Mouse (Mus musculus) macrophage (primary cell): Measurements from ENCODE around the gene Cpne6. TPM values are rescaled to one million over a fixed set of nuclear protein-coding genes. Genes with fewer than 3 reads are reported as not detected.

Source experiments
- H3K27ac ChIP-seq: fragments of 350-480 bp; formaldehyde crosslinking; 2 replicates; pipeline ENCODE4 v1.9.0; 2021
- H3K36me3 ChIP-seq: fragments of 350-480 bp; formaldehyde crosslinking; 2 replicates; pipeline ENCODE4 v1.9.0; 2021; ENCODE audit errors: inconsistent target
- H3K4me3 ChIP-seq: fragments of 350-480 bp; formaldehyde crosslinking; 2 replicates; pipeline ENCODE4 v1.9.0; 2021; ENCODE audit errors: inconsistent target
- H3K79me2 ChIP-seq: fragments of 350-480 bp; formaldehyde crosslinking; 2 replicates; pipeline ENCODE4 v1.9.0; 2021; ENCODE audit errors: inconsistent target
- WGBS: methylation state at CpG from one replicate; pipeline ENCODE4 v1.1.7; 2026; ENCODE audit warnings: inconsistent platforms; ENCODE audit not compliant: missing documents; 5-methylcytosine and 5-hydroxymethylcytosine counted together
- polyA plus RNA-seq: library from polyadenylated mRNA; stranded (reverse); fragments of 250-400 nt; gene quantifications from 3 replicates; pipeline ENCODE4 v1.2.4, GENCODE M21; 2018; ENCODE audit warnings: inconsistent platforms
- total RNA-seq, 78 experiments: library from RNA; depleted of rRNA; stranded (reverse); fragments of 250-400 nt; gene quantifications; 1 replicate in 9 of 78; 2 replicates in 24 of 78; 3 replicates in 43 of 78; 4 replicates in 2 of 78; pipeline ENCODE4 v1.2.4; 2018; ENCODE audit warnings: inconsistent platforms in 56 of 78

Gene Cpne6
- not detected for total RNA-seq (2018; cell fraction: chromatin; rRNA removed)
- total RNA-seq (2018; cell fraction: cytosol; rRNA removed) = not detected
- total RNA-seq (2018; cell fraction: nucleus; rRNA removed) = not detected
- not detected in 3 replicates for polyA plus RNA-seq

GRCm38 (mm10) chr14:55510125-55510731, at the start of gene Cpne6:
Gene Cpne6 (plus strand): TSS chr14:55510445.
- no peaks in the 10 kb centered on the region for H3K36me3 ChIP-seq
- WGBS = 74% methylated on average over 15 of the region's 22 CpGs
- no peaks in the 10 kb centered on the region for H3K79me2 ChIP-seq
- H3K4me3 ChIP-seq = no peak within 1 kb of the TSS
- no peak within 1 kb of the TSS for H3K27ac ChIP-seq

GRCm38 (mm10) chr14:55461757-55462156, 48.5 kb upstream of the Cpne6 start:
- Histone ChIP-seq H3K4me3 (no peak overlapping the region), H3K36me3 (no peaks in the 10 kb centered on the region), H3K27ac (no peak overlapping the region), H3K79me2 (no peaks in the 10 kb centered on the region)
- 80% methylated on average over 4 of the region's 4 CpGs for WGBS

- 71% methylated on average over 3 of the region's 4 CpGs for WGBS
- no peak overlapping the region for H3K4me3 ChIP-seq
Observed at GRCm38 (mm10) chr14:55466481-55466880, 43.8 kb upstream of the Cpne6 start.

GRCm38 (mm10) chr14:55467108-55467507, 43.1 kb upstream of the Cpne6 start:
- no peak overlapping the region for H3K27ac ChIP-seq
- no peak overlapping the region for H3K4me3 ChIP-seq
- 80% methylated on average over 7 of the region's 7 CpGs for WGBS
- no peaks in the 10 kb centered on the region for H3K79me2 ChIP-seq
- H3K36me3 ChIP-seq = no peaks in the 10 kb centered on the region

More at GRCm38 (mm10) chr14:55466481-55466880, 43.8 kb upstream of the Cpne6 start:
- no peak overlapping the region for H3K27ac ChIP-seq
- H3K79me2 ChIP-seq = no peaks in the 10 kb centered on the region
- H3K36me3 ChIP-seq = no peaks in the 10 kb centered on the region

GRCm38 (mm10) chr14:55468301-55468741, 41.9 kb upstream of the Cpne6 start:
- no peaks in the 10 kb centered on the region for H3K79me2 ChIP-seq
- no peak overlapping the region for H3K4me3 ChIP-seq
- H3K36me3 ChIP-seq = no peaks in the 10 kb centered on the region
- WGBS = 91% methylated on average over 2 of the region's 2 CpGs
- no peak overlapping the region for H3K27ac ChIP-seq

GRCm38 (mm10) chr14:55469041-55469440, 41.2 kb upstream of the Cpne6 start:
- Histone ChIP-seq H3K4me3 (no peak overlapping the region), H3K27ac (no peak overlapping the region), H3K79me2 (no peaks in the 10 kb centered on the region), H3K36me3 (no peaks in the 10 kb centered on the region)
- whole genome bisulfite sequencing = 81% methylated on average over 2 of the region's 2 CpGs

GRCm38 (mm10) chr14:55469821-55470220, 40.4 kb upstream of the Cpne6 start:
- WGBS = 87% methylated on average over 6 of the region's 6 CpGs
- Histone ChIP-seq H3K27ac (no peak overlapping the region), H3K36me3 (no peaks in the 10 kb centered on the region), H3K4me3 (no peak overlapping the region), H3K79me2 (no peaks in the 10 kb centered on the region)

GRCm38 (mm10) chr14:55470806-55471205, 39.4 kb upstream of the Cpne6 start:
- no peak overlapping the region for H3K27ac ChIP-seq
- WGBS = 4% methylated on average over 10 of the region's 10 CpGs
- no peaks in the 10 kb centered on the region for H3K36me3 ChIP-seq
- no peaks in the 10 kb centered on the region for H3K79me2 ChIP-seq
- no peak overlapping the region for H3K4me3 ChIP-seq

GRCm38 (mm10) chr14:55475654-55476053, 34.6 kb upstream of the Cpne6 start:
- Histone ChIP-seq H3K4me3 (no peak overlapping the region), H3K27ac (no peak overlapping the region), H3K36me3 (no peaks in the 10 kb centered on the region), H3K79me2 (no peaks in the 10 kb centered on the region)
- 82% methylated on average over 2 of the region's 2 CpGs for WGBS

GRCm38 (mm10) chr14:55477421-55477820, 32.8 kb upstream of the Cpne6 start:
- no peaks in the 10 kb centered on the region for H3K79me2 ChIP-seq
- 100% methylated on average over 1 of the region's 1 CpGs for WGBS
- H3K4me3 ChIP-seq = no peak overlapping the region
- no peak overlapping the region for H3K27ac ChIP-seq
- H3K36me3 ChIP-seq = no peaks in the 10 kb centered on the region

GRCm38 (mm10) chr14:55477829-55478228, 32.4 kb upstream of the Cpne6 start:
- Histone ChIP-seq H3K36me3 (no peaks in the 10 kb centered on the region), H3K27ac (no peak overlapping the region)

GRCm38 (mm10) chr14:55478651-55479599, 31.3 kb upstream of the Cpne6 start, which contains the start of gene Dhrs4:
Gene Dhrs4 (plus strand): TSS chr14:55478758.
- H3K27ac ChIP-seq = peak within 1 kb of the TSS; percentile 64
- H3K36me3 ChIP-seq = no peaks in the 10 kb centered on the region
- peak within 1 kb of the TSS; percentile 84 for H3K4me3 ChIP-seq
- 2% methylated on average over 38 of the region's 38 CpGs for WGBS
- H3K79me2 ChIP-seq = no peaks in the 10 kb centered on the region

More at GRCm38 (mm10) chr14:55477829-55478228, 32.4 kb upstream of the Cpne6 start:
- Histone ChIP-seq H3K79me2 (no peaks in the 10 kb centered on the region), H3K4me3 (no peak overlapping the region)
- WGBS = 93% methylated on average over 5 of the region's 5 CpGs

- Histone ChIP-seq H3K27ac (no peak overlapping the region), H3K79me2 (no peaks in the 10 kb centered on the region), H3K4me3 (no peak overlapping the region), H3K36me3 (no peaks in the 10 kb centered on the region)
- 96% methylated on average over 10 of the region's 10 CpGs for WGBS
Observed at GRCm38 (mm10) chr14:55479629-55480028, 30.6 kb upstream of the Cpne6 start.

- Histone ChIP-seq H3K36me3 (no peaks in the 10 kb centered on the region), H3K79me2 (no peaks in the 10 kb centered on the region), H3K27ac (no peak overlapping the region), H3K4me3 (no peak overlapping the region)
- WGBS = 85% methylated on average over 5 of the region's 5 CpGs
Observed at GRCm38 (mm10) chr14:55484430-55485085, 25.7 kb upstream of the Cpne6 start.
